Mouse (Mus musculus): ENCODE results near the gene Akr1b7. TPM values are rescaled to one million over a fixed set of nuclear protein-coding genes. Genes with fewer than 3 reads are reported as not detected.

Gene Akr1b7
- polyA plus RNA-seq, 1 experiment = 0.24 TPM

- DNase-seq = no peak
- WGBS = 53% methylated on average over 7 of the region's 7 CpGs
- Histone ChIP-seq H3K27ac (ENCODE audit: control insufficient read depth, insufficient read depth, low read length) (no peak overlapping the region), H3K4me3 (ENCODE audit: control insufficient read depth, insufficient read depth, low read length) (no peak overlapping the region), H3K36me3 (ENCODE audit: control insufficient read depth, insufficient read depth, low read length) (no peaks in the 10 kb centered on the region), H3K4me1 (replicated peaks; ENCODE audit: control insufficient read depth, insufficient read depth, low read length) (peaks cover 12% of the 10 kb centered on the region), H3K27me3 (ENCODE audit: control insufficient read depth, insufficient read depth, low read length) (no peaks in the 10 kb centered on the region)
- TF ChIP-seq CTCF (IDR thresholded peaks at IDR 0.05; ENCODE audit: borderline replicate concordance, control insufficient read depth, extremely low read depth, insufficient read depth, low read length, poor library complexity) (no peak), POLR2A (IDR thresholded peaks at IDR 0.05; ENCODE audit: control insufficient read depth, extremely low read depth, insufficient read depth, low read length, poor library complexity) (no peak)
These were observed 41.0 kb downstream of the Akr1b7 start for GRCm38 (mm10) chr6:34452963-34453770.

DNA sequence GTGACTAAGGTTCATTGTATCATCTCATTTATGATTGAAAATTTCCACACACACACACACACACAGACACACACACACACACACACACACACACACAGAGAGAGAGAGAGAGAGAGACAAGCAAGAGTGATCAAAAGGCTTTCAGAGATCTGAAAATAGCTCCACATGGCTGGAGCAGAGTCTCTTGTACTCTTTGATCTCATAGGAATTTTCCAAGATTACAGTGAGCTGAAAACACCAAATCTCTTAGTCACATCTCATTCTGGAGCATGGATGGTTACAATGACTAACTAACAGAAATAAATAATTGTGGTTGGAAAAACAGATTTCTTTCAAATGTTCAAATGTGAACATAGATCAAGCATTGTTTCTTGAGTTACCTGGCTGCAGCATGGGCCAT lies 47.3 kb downstream of the Akr1b7 start:
- Histone ChIP-seq H3K27me3 (ENCODE audit: control insufficient read depth, insufficient read depth, low read length) (no peaks in the 10 kb centered on the region), H3K27ac (ENCODE audit: control insufficient read depth, insufficient read depth, low read length) (no peak overlapping the region), H3K36me3 (ENCODE audit: control insufficient read depth, insufficient read depth, low read length) (no peaks in the 10 kb centered on the region), H3K4me3 (ENCODE audit: control insufficient read depth, insufficient read depth, low read length) (no peak overlapping the region), H3K4me1 (replicated peaks; ENCODE audit: control insufficient read depth, insufficient read depth, low read length) (no peaks in the 10 kb centered on the region)
- DNase-seq = no peak
- TF ChIP-seq CTCF (IDR thresholded peaks at IDR 0.05; ENCODE audit: borderline replicate concordance, control insufficient read depth, extremely low read depth, insufficient read depth, low read length, poor library complexity) (no peak), POLR2A (IDR thresholded peaks at IDR 0.05; ENCODE audit: control insufficient read depth, extremely low read depth, insufficient read depth, low read length, poor library complexity) (no peak)

- no peak overlapping the region for H3K4me3 ChIP-seq (ENCODE audit: control insufficient read depth, insufficient read depth, low read length)
- no peaks in the 10 kb centered on the region for H3K4me1 ChIP-seq (replicated peaks; ENCODE audit: control insufficient read depth, insufficient read depth, low read length)
- no peak overlapping the region for H3K27ac ChIP-seq (ENCODE audit: control insufficient read depth, insufficient read depth, low read length)
- H3K27me3 ChIP-seq (ENCODE audit: control insufficient read depth, insufficient read depth, low read length) = no peaks in the 10 kb centered on the region
- 58% methylated on average over 4 of the region's 4 CpGs for WGBS
- no peak for DNase-seq
- TF ChIP-seq CTCF (IDR thresholded peaks at IDR 0.05; ENCODE audit: borderline replicate concordance, control insufficient read depth, extremely low read depth, insufficient read depth, low read length, poor library complexity) = no peak
- TF ChIP-seq POLR2A (IDR thresholded peaks at IDR 0.05; ENCODE audit: control insufficient read depth, extremely low read depth, insufficient read depth, low read length, poor library complexity) = no peak
- no peaks in the 10 kb centered on the region for H3K36me3 ChIP-seq (ENCODE audit: control insufficient read depth, insufficient read depth, low read length)
These were observed 48.5 kb downstream of the Akr1b7 start for GRCm38 (mm10) chr6:34460651-34461050.

DNA sequence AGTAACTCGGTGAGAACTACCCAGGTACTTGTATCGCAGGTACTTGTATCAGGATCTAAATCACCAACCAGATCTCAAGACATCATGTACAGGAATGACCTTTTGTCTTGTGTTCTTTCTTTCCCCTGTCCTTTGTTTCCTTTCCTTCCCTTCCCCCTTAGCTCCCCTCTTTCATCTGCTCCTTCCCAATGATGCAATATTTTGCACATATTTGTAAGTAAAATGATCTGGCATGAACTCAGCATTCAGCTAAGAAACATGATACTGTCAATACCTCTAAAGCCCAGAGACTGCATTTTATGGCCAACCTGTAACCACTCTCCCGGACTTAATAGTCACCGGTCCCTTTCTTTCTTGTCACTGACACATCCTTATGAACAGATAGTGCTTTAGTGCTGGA lies 51.4 kb downstream of the Akr1b7 start:
- TF ChIP-seq CTCF (IDR thresholded peaks at IDR 0.05; ENCODE audit: borderline replicate concordance, control insufficient read depth, extremely low read depth, insufficient read depth, low read length, poor library complexity) (no peak), POLR2A (IDR thresholded peaks at IDR 0.05; ENCODE audit: control insufficient read depth, extremely low read depth, insufficient read depth, low read length, poor library complexity) (no peak)
- Histone ChIP-seq H3K36me3 (ENCODE audit: control insufficient read depth, insufficient read depth, low read length) (no peaks in the 10 kb centered on the region), H3K27ac (ENCODE audit: control insufficient read depth, insufficient read depth, low read length) (no peak overlapping the region), H3K27me3 (ENCODE audit: control insufficient read depth, insufficient read depth, low read length) (no peaks in the 10 kb centered on the region), H3K4me3 (ENCODE audit: control insufficient read depth, insufficient read depth, low read length) (no peak overlapping the region), H3K4me1 (replicated peaks; ENCODE audit: control insufficient read depth, insufficient read depth, low read length) (no peaks in the 10 kb centered on the region)
- 93% methylated on average over 4 of the region's 4 CpGs for whole genome bisulfite sequencing
- no peak for DNase-seq

- no peak for TF ChIP-seq CTCF (IDR thresholded peaks at IDR 0.05; ENCODE audit: borderline replicate concordance, control insufficient read depth, extremely low read depth, insufficient read depth, low read length, poor library complexity)
- H3K27ac ChIP-seq (ENCODE audit: control insufficient read depth, insufficient read depth, low read length) = no peak overlapping the region
- no peak for DNase-seq
- H3K4me3 ChIP-seq (ENCODE audit: control insufficient read depth, insufficient read depth, low read length) = no peak overlapping the region
- H3K36me3 ChIP-seq (ENCODE audit: control insufficient read depth, insufficient read depth, low read length) = no peaks in the 10 kb centered on the region
- WGBS = 88% methylated on average over 12 of the region's 12 CpGs
- H3K4me1 ChIP-seq (replicated peaks; ENCODE audit: control insufficient read depth, insufficient read depth, low read length) = peaks cover 2% of the 10 kb centered on the region; the same call in 1 of the 2 replicates
- no peaks in the 10 kb centered on the region for H3K27me3 ChIP-seq (ENCODE audit: control insufficient read depth, insufficient read depth, low read length)
These were observed 59.4 kb downstream of the Akr1b7 start for GRCm38 (mm10) chr6:34471434-34472110.

Other genes starting within 250 kb of the Akr1b7 start
- 49.6 and 50.3 TPM in 2 replicates for gene Slc35b4, start 235.2 kb upstream of the Akr1b7 start, polyA plus RNA-seq (2012; rRNA removed)
- gene Akr1b3, start 94.9 kb upstream of the Akr1b7 start, polyA plus RNA-seq (2012; rRNA removed) = 228 and 281 TPM in 2 replicates
- 1.2 and 1.4 TPM in 2 replicates for gene Akr1b8, start 58.2 kb upstream of the Akr1b7 start, polyA plus RNA-seq (2012; rRNA removed)
- gene Akr1b10, start 28.1 kb upstream of the Akr1b7 start, polyA plus RNA-seq (2012; rRNA removed) = 28.8 and 31.0 TPM in 2 replicates
- gene Bpgm, start 63.9 kb downstream of the Akr1b7 start, polyA plus RNA-seq (2012; rRNA removed) = 19.6 and 22.5 TPM in 2 replicates
- 3.4 and 4.4 TPM in 2 replicates for gene Cald1, start 186.2 kb downstream of the Akr1b7 start, polyA plus RNA-seq (2012; rRNA removed)